Comparison of ENCODE assay signal across 15 mouse cellular contexts in the genomic region with DNA sequence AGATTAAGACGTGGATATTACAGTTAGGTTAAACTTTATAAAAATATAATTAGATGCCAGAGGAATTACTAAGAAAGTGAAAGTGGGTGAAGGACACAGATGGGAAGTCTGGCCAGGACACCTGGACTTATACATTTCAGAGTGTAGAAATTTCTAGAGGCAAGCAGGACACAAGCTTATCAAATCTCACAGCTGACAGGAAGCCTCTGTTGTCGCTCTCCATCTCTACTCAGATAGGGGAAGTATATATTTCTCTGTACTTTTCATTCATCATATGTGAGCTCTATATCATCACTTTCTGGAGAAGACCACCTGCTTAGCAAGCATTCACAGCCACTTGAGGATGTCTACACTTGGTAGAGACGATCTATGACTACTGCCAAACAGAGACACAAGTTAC.
"Had no signal": no experiment of that assay in that cellular context is flagged by ENCODE, and none has a peak within 500 bp of the region (broad histone marks: within the 10 kb centered on the region; RNA-seq: fewer than 3 reads in every experiment).

No protein-coding gene starts in this region.

- H3K4me1 ChIP-seq: midbrain, embryonic 13.5 days; midbrain, embryonic 15.5 days; neural tube, embryonic 12.5 days; stomach, embryonic 15.5 days had no signal

- H3K27ac ChIP-seq: midbrain, embryonic 13.5 days; midbrain, embryonic 15.5 days; neural tube, embryonic 12.5 days; stomach, embryonic 15.5 days; stomach, postnatal 0 days had no signal

- ATAC-seq: midbrain, embryonic 13.5 days; midbrain, embryonic 15.5 days had no signal

- DNase-seq: lung, adult 18-20 months; lung, embryonic 14.5 days; lung, postnatal 10 days; lung, postnatal 4 days; right cerebral cortex, postnatal 14 days; thymus, adult 2 months; thymus, postnatal 25 days; thymus, postnatal 4 days had no signal

- H3K36me3 ChIP-seq: midbrain, embryonic 13.5 days; midbrain, embryonic 15.5 days; neural tube, embryonic 12.5 days; stomach, embryonic 15.5 days had no signal

- H3K27me3 ChIP-seq: megakaryocyte, embryonic 14.5 days; midbrain, embryonic 13.5 days; midbrain, embryonic 15.5 days; neural tube, embryonic 12.5 days; stomach, embryonic 15.5 days had no signal

- H3K9me3 ChIP-seq: megakaryocyte, embryonic 14.5 days; midbrain, embryonic 13.5 days; midbrain, embryonic 15.5 days; neural tube, embryonic 12.5 days; stomach, embryonic 15.5 days had no signal

- H3K4me2 ChIP-seq: lung, embryonic 14.5 days; midbrain, embryonic 11.5 days; midbrain, embryonic 13.5 days; midbrain, embryonic 15.5 days; neural tube, embryonic 12.5 days; stomach, embryonic 15.5 days had no signal

- H3K4me3 ChIP-seq: megakaryocyte, embryonic 14.5 days; midbrain, embryonic 13.5 days; midbrain, embryonic 15.5 days; neural tube, embryonic 12.5 days; stomach, embryonic 15.5 days had no signal

- H3K9ac ChIP-seq: lung, embryonic 14.5 days; midbrain, embryonic 13.5 days; midbrain, embryonic 15.5 days; neural tube, embryonic 12.5 days; stomach, embryonic 15.5 days had no signal
